Mouse (Mus musculus) lung, postnatal 0 days (tissue): ENCODE measurements at regions not wholly inside any gene's neighbourhood (a gene's known extent, or its start where the extent isn't known, plus 50 kb on each side); places are given as distances from the start of the nearest gene placed in this dataset.

ENCODE experiments used
- CTCF ChIP-seq: IDR thresholded peaks from 2 replicates; pipeline ENCODE4 v1.5.1; 2016; ENCODE audit warnings: antibody characterized with exemption, mild to moderate bottlenecking
- EP300 ChIP-seq: IDR thresholded peaks from 2 replicates; pipeline ENCODE4 v1.6.1; 2016; ENCODE audit warnings: antibody characterized with exemption, mild to moderate bottlenecking, control low read depth

DNA sequence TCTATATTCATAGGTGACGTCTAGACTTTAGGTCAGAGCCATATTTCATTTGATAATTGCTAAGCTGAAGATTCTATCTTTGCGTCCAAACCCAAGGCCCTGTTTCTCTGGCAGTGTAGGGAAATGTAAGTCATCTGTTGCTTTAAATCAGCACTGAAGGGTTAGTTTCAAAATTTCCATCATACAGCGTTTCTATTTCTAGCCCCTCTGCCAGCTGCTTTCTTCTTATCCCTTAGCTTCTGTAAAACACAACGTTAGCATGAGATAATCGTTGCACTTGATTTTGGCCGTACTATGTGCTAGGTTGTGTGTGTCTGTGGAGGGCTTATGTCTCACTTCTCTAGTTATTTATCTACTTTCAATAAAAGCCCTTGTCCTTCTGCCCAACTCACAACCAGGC is 58.7 kb upstream of the Ntrk2 start:
- TF ChIP-seq CTCF (no peak), EP300 (no peak)
